In the genomic region with DNA sequence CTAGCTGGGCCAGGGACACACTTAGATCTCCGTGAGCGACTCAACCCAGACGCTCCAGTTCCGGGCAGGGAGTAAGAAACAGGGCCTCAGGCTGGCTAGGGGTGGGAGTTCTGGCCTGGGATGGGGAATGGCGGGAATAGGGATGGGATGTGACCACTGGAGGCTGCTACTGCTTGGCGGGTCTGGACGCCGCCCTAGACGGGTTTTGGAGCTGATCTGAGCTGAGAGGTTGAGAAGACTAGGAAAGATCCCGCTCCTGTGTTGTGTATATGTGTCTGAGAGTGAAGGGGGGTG, we compare ENCODE assay signal across 7 mouse cellular contexts. TPM values are rescaled to one million over a fixed set of nuclear protein-coding genes. Genes with fewer than 3 reads are reported as not detected.
DNase-seq lines count a peak whose midpoint lies in the region; ATAC-seq and TF ChIP-seq lines count a peak whose summit lies in the region.

No protein-coding gene starts in this region.

- 48% methylated on average over 10 of the region's 10 CpGs for WGBS in thymus, adult 2 months
- 3% methylated on average over 10 of the region's 10 CpGs for WGBS in forebrain, embryonic 16.5 days
- WGBS in liver, embryonic 12.5 days (ENCODE audit: insufficient replicate concordance), result 9% methylated on average over 10 of the region's 10 CpGs
- WGBS in stomach, postnatal 0 days, result 6% methylated on average over 10 of the region's 10 CpGs

- peak; percentile 24; the same call in 1 of the 2 replicates for ATAC-seq in forebrain, embryonic 16.5 days
- ATAC-seq in liver, embryonic 12.5 days, result no peak; the same call in 1 of the 2 replicates
- ATAC-seq in stomach, postnatal 0 days (ENCODE audit: low FRiP score, low TSS enrichment), result no peak; the same call in 1 of the 2 replicates

- no peak for TF ChIP-seq POLR2A in thymus, adult 2 months (IDR thresholded peaks at IDR 0.05; ENCODE audit: control insufficient read depth, extremely low read depth, insufficient read depth, low read length, poor library complexity)

- H3K4me3 ChIP-seq in thymus, adult 2 months (ENCODE audit: control insufficient read depth, insufficient read depth, low read length), result peak overlapping the region; percentile 44
- peak overlapping the region; percentile 58 for H3K4me3 ChIP-seq in forebrain, embryonic 16.5 days (replicated peaks; ENCODE audit: low read length)
- H3K4me3 ChIP-seq in liver, embryonic 12.5 days, result peak overlapping the region; percentile 56
- H3K4me3 ChIP-seq in stomach, postnatal 0 days (ENCODE audit: low read depth, low read length), result peak overlapping the region; percentile 71

- peak overlapping the region; percentile 67 for H3K9ac ChIP-seq in forebrain, embryonic 16.5 days (replicated peaks; ENCODE audit: low read depth, low read length)
- peak overlapping the region; percentile 59 for H3K9ac ChIP-seq in liver, embryonic 12.5 days
- H3K9ac ChIP-seq in stomach, postnatal 0 days (ENCODE audit: low read length), result peak overlapping the region; percentile 79

- no peak overlapping the region for H3K27ac ChIP-seq in thymus, adult 2 months (ENCODE audit: control insufficient read depth, insufficient read depth, low read length)
- peak overlapping the region; percentile 29; the same call in 1 of the 2 replicates for H3K27ac ChIP-seq in forebrain, embryonic 16.5 days (ENCODE audit: low read length)
- peak overlapping the region; percentile 43; the same call in 1 of the 2 replicates for H3K27ac ChIP-seq in liver, embryonic 12.5 days
- H3K27ac ChIP-seq in stomach, postnatal 0 days (replicated peaks), result peak overlapping the region; percentile 94

- peaks cover 6% of the 10 kb centered on the region; the same call in 1 of the 2 replicates for H3K27me3 ChIP-seq in thymus, adult 2 months (ENCODE audit: control insufficient read depth, insufficient read depth, low read length)
- H3K27me3 ChIP-seq in forebrain, embryonic 16.5 days (replicated peaks; ENCODE audit: control insufficient read depth, insufficient read depth, low read length), result 0 out of 2 replicates have a peak, but pooled peaks cover 4% of the 10 kb centered on the region
- H3K27me3 ChIP-seq in liver, embryonic 12.5 days (replicated peaks), result peaks cover 68% of the 10 kb centered on the region
- no peaks in the 10 kb centered on the region for H3K27me3 ChIP-seq in stomach, postnatal 0 days (ENCODE audit: control insufficient read depth, insufficient read depth, low read length)

- H3K4me2 ChIP-seq in forebrain, embryonic 16.5 days (ENCODE audit: low read length), result peak overlapping the region; percentile 95
- H3K4me2 ChIP-seq in liver, embryonic 12.5 days, result peak overlapping the region; percentile 76
- peak overlapping the region; percentile 74 for H3K4me2 ChIP-seq in stomach, postnatal 0 days (replicated peaks; ENCODE audit: low read depth)

- TF ChIP-seq CTCF in thymus, adult 2 months (IDR thresholded peaks at IDR 0.05; ENCODE audit: borderline replicate concordance, control insufficient read depth, extremely low read depth, insufficient read depth, low read length, poor library complexity), result no peak
- TF ChIP-seq CTCF in stomach, postnatal 0 days (IDR thresholded peaks at IDR 0.05; ENCODE audit: low read depth), result no peak; the same call in none of the 2 replicates

- DNase-seq in thymus, adult 2 months, result no peak
- no peak for DNase-seq in thymus, adult 18-20 months
- no peak for DNase-seq in stomach, postnatal 0 days (ENCODE audit: low spot score)
- no peak for DNase-seq in cerebellum, adult 11 months
- no peak for DNase-seq in left cerebral cortex, adult 8-10 months (ENCODE audit: low spot score in 2 of 2)

- H3K4me1 ChIP-seq in thymus, adult 2 months (replicated peaks; ENCODE audit: control insufficient read depth, insufficient read depth, low read length), result peaks cover 11% of the 10 kb centered on the region
- H3K4me1 ChIP-seq in forebrain, embryonic 16.5 days (replicated peaks; ENCODE audit: control insufficient read depth, insufficient read depth, low read length), result peaks cover 23% of the 10 kb centered on the region
- peaks cover 41% of the 10 kb centered on the region for H3K4me1 ChIP-seq in liver, embryonic 12.5 days
- peaks cover 18% of the 10 kb centered on the region for H3K4me1 ChIP-seq in stomach, postnatal 0 days (replicated peaks; ENCODE audit: control insufficient read depth, insufficient read depth)

- no peak for TF ChIP-seq EP300 in stomach, postnatal 0 days (optimal IDR thresholded peaks at IDR 0.05)

- no peaks in the 10 kb centered on the region for H3K9me3 ChIP-seq in forebrain, embryonic 16.5 days (ENCODE audit: control insufficient read depth, low read length)
- H3K9me3 ChIP-seq in liver, embryonic 12.5 days (replicated peaks), result no peaks in the 10 kb centered on the region
- no peaks in the 10 kb centered on the region for H3K9me3 ChIP-seq in stomach, postnatal 0 days (ENCODE audit: control insufficient read depth, low read length)

- no peaks in the 10 kb centered on the region for H3K36me3 ChIP-seq in thymus, adult 2 months (ENCODE audit: control insufficient read depth, insufficient read depth, low read length)
- H3K36me3 ChIP-seq in forebrain, embryonic 16.5 days (ENCODE audit: control insufficient read depth, insufficient read depth), result no peaks in the 10 kb centered on the region
- H3K36me3 ChIP-seq in liver, embryonic 12.5 days, result peaks cover 17% of the 10 kb centered on the region; the same call in 1 of the 2 replicates
- H3K36me3 ChIP-seq in stomach, postnatal 0 days (ENCODE audit: control insufficient read depth, insufficient read depth, low read length), result 0 out of 2 replicates have a peak, but pooled peaks cover 3% of the 10 kb centered on the region

RNA-seq across cellular contexts. Expression of a gene that starts 1.1 kb away (rescaled TPM):
- 14.8 and 23.5 TPM in 2 replicates for polyA plus RNA-seq in thymus, adult 2 months (2012; rRNA removed)
- 41.1 and 47.7 TPM in 2 replicates for polyA plus RNA-seq in forebrain, embryonic 16.5 days (2015; fragmentation: Nextera tagmentation; extraction: Ambion mirVana)
- polyA plus RNA-seq in liver, embryonic 12.5 days (2016; fragmentation: Nextera tagmentation; extraction: Ambion mirVana), result 28.1 and 34.1 TPM in 2 replicates
- 126 and 130 TPM in 2 replicates for polyA plus RNA-seq in stomach, postnatal 0 days (2015; fragmentation: Nextera tagmentation; extraction: Ambion mirVana)
- 10 to 100 TPM; 27.8 to 37.9 (median 30.3) TPM for total RNA-seq in left cerebral cortex, adult 8-10 months (2022)

RNA-seq across cellular contexts. Expression of a gene that starts 7.6 kb away (rescaled TPM):
- 0.33 and 0.54 TPM in 2 replicates for polyA plus RNA-seq in thymus, adult 2 months (2012; rRNA removed)
- 0.16 and 0.17 TPM in 2 replicates for polyA plus RNA-seq in forebrain, embryonic 16.5 days (2015; fragmentation: Nextera tagmentation; extraction: Ambion mirVana)
- not detected in 2 replicates for polyA plus RNA-seq in liver, embryonic 12.5 days (2016; fragmentation: Nextera tagmentation; extraction: Ambion mirVana)
- 0.17 TPM in 1 of 2 replicates, not detected in the other for polyA plus RNA-seq in stomach, postnatal 0 days (2015; fragmentation: Nextera tagmentation; extraction: Ambion mirVana)
- under 1 TPM; 0.08 to 0.49 (median 0.23) TPM for total RNA-seq in left cerebral cortex, adult 8-10 months (2022)

RNA-seq across cellular contexts. Expression of a gene that starts 8.4 kb away (rescaled TPM):
- 4.6 and 7.4 TPM in 2 replicates for polyA plus RNA-seq in thymus, adult 2 months (2012; rRNA removed)
- 1.8 and 2.3 TPM in 2 replicates for polyA plus RNA-seq in forebrain, embryonic 16.5 days (2015; fragmentation: Nextera tagmentation; extraction: Ambion mirVana)
- 0.79 and 1.3 TPM in 2 replicates for polyA plus RNA-seq in liver, embryonic 12.5 days (2016; fragmentation: Nextera tagmentation; extraction: Ambion mirVana)
- 2.4 and 2.8 TPM in 2 replicates for polyA plus RNA-seq in stomach, postnatal 0 days (2015; fragmentation: Nextera tagmentation; extraction: Ambion mirVana)
- total RNA-seq in left cerebral cortex, adult 8-10 months (2022), result 1 to 10 TPM in 3 of 4 experiments, under 1 TPM in 1; 0.70 to 1.3 (median 1.1) TPM

RNA-seq across cellular contexts. Expression of a gene that starts 29.1 kb away (rescaled TPM):
- 23.9 and 29.8 TPM in 2 replicates for polyA plus RNA-seq in thymus, adult 2 months (2012; rRNA removed)
- 7.5 and 8.7 TPM in 2 replicates for polyA plus RNA-seq in forebrain, embryonic 16.5 days (2015; fragmentation: Nextera tagmentation; extraction: Ambion mirVana)
- polyA plus RNA-seq in liver, embryonic 12.5 days (2016; fragmentation: Nextera tagmentation; extraction: Ambion mirVana), result 28.5 and 29.2 TPM in 2 replicates
- 28.1 and 30.4 TPM in 2 replicates for polyA plus RNA-seq in stomach, postnatal 0 days (2015; fragmentation: Nextera tagmentation; extraction: Ambion mirVana)
- total RNA-seq in left cerebral cortex, adult 8-10 months (2022), result 10 to 100 TPM in 2 of 4 experiments, 1 to 10 TPM in 2; 8.4 to 12.5 (median 9.4) TPM
